ENCODE assay signal across 9 mouse cellular contexts in the genomic region with DNA sequence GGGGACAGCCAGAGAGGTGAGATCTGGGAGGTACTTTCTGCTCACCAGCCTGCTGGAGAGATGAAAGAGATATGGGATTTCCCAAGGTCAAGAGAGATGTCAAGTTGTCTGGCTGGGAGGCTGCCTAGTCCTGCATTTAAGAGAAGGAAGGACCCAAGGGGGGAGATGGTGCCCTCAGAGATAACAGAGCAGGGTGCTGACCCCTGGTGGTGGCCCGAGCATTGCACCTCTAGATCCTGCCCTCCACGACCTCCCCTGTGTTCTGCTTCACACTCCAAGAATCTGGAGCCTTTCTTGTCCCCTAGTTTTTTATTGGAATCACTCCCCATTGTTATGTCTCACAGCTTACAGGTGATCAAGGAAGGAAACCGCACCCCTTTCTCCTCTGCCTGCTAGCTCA. TPM values are rescaled to one million over a fixed set of nuclear protein-coding genes. Genes with fewer than 3 reads are reported as not detected.
DNase-seq lines count a peak whose midpoint lies in the region; ATAC-seq and TF ChIP-seq lines count a peak whose summit lies in the region.
"Had no signal": no experiment of that assay in that cellular context is flagged by ENCODE, and none has a peak within 500 bp of the region (broad histone marks: within the 10 kb centered on the region; RNA-seq: fewer than 3 reads in every experiment).

No protein-coding gene starts in this region.

- peak; percentile 86 for TF ChIP-seq CTCF in ES-Bruce4 (IDR thresholded peaks at IDR 0.05; ENCODE audit: low read depth, low read length)

- no peak overlapping the region for H3K9ac ChIP-seq in ES-Bruce4 (ENCODE audit: low read depth, poor library complexity, severe bottlenecking)

- peaks cover 14% of the 10 kb centered on the region for H3K4me1 ChIP-seq in ES-Bruce4 (ENCODE audit: control insufficient read depth, insufficient read depth, low read length)

- H3K4me3 ChIP-seq in ES-Bruce4 (ENCODE audit: low read depth, low read length), result no peak overlapping the region
- H3K4me3 ChIP-seq: myocyte had no signal

- TF ChIP-seq POLR2A in ES-Bruce4 (IDR thresholded peaks at IDR 0.05; ENCODE audit: insufficient read depth, low read length), result no peak

- intact Hi-C loops in gastrocnemius, postnatal 14 days (cut with DNase I; ENCODE audit: low total_unique reads), result no loop called here

- H3K27me3 ChIP-seq in ES-Bruce4 (ENCODE audit: control insufficient read depth, insufficient read depth, low read length, poor library complexity, severe bottlenecking), result no peaks in the 10 kb centered on the region

- TF ChIP-seq EP300 in ES-Bruce4 (IDR thresholded peaks at IDR 0.05; ENCODE audit: insufficient read depth, low read depth, low read length), result 0 out of 2 replicates have a peak, but pooled peaks have one; percentile 31

- peak; percentile 67 to 71 for DNase-seq in layer of hippocampus, postnatal 10 days (ENCODE audit: low spot score in 2 of 2)
- DNase-seq in layer of hippocampus, adult 8-10 months (ENCODE audit: low spot score in 2 of 2), result no peak
- DNase-seq in adrenal gland, postnatal 36 days, result peak; percentile 79 to 88
- DNase-seq in gastrocnemius, postnatal 14 days, result peak; percentile 78
- peak; percentile 69 to 77 for DNase-seq in lung, adult 18-20 months
- DNase-seq in spleen, postnatal 4 days (ENCODE audit: low spot score in 2 of 2), result peak; percentile 65 to 88

- H3K27ac ChIP-seq in ES-Bruce4 (ENCODE audit: insufficient read depth, low read length), result no peak overlapping the region

- ATAC-seq in erythroblast, adult 5-6 weeks (replicated peaks; ENCODE audit: low FRiP score, poor library complexity, severe bottlenecking), result no peak

- H3K36me3 ChIP-seq in ES-Bruce4 (ENCODE audit: control insufficient read depth, insufficient read depth, low read length, poor library complexity, severe bottlenecking), result no peaks in the 10 kb centered on the region

- no peaks in the 10 kb centered on the region for H3K9me3 ChIP-seq in ES-Bruce4 (replicated peaks; ENCODE audit: control insufficient read depth, insufficient read depth, low read length, poor library complexity, severe bottlenecking)

RNA-seq across cellular contexts. Expression of a gene that starts 12.9 kb away (rescaled TPM):
- total RNA-seq in layer of hippocampus, postnatal 10 days (2021), result 10 to 100 TPM; 33.3 to 35.3 TPM
- total RNA-seq in layer of hippocampus, adult 8-10 months (2022), result 10 to 100 TPM; 57.6 to 64.4 (median 61.9) TPM
- polyA plus RNA-seq in ES-Bruce4 (2011; ENCODE audit: insufficient read depth, insufficient read length, low read depth, missing spikeins), result 8.6 and 9.6 TPM in 2 replicates
- total RNA-seq in adrenal gland, postnatal 36 days (2021), result 10 to 100 TPM; 18.7 to 60.1 TPM
- total RNA-seq in gastrocnemius, postnatal 14 days (2021), result 1 to 10 TPM; 8.3 to 9.4 TPM
- not detected in 2 replicates for total RNA-seq in erythroblast, adult 5-6 weeks (2015; ENCODE audit: low replicate concordance)
- total RNA-seq in erythroblast, adult 5-6 weeks (2017; ENCODE audit: low replicate concordance), result 0.84 TPM in 1 of 2 replicates, not detected in the other

RNA-seq across cellular contexts. Expression of a gene that starts 17.2 kb away (rescaled TPM):
- 10 to 100 TPM; 28.4 to 33.9 TPM for total RNA-seq in layer of hippocampus, postnatal 10 days (2021)
- total RNA-seq in layer of hippocampus, adult 8-10 months (2022), result 10 to 100 TPM; 50.3 to 89.6 (median 71.5) TPM
- polyA plus RNA-seq in ES-Bruce4 (2011; ENCODE audit: insufficient read depth, insufficient read length, low read depth, missing spikeins), result 29.4 and 31.9 TPM in 2 replicates
- total RNA-seq in adrenal gland, postnatal 36 days (2021), result 1,000 to 10,000 TPM in 1 of 2 experiments, 100 to 1,000 TPM in 1; 924 to 1,160 TPM
- total RNA-seq in gastrocnemius, postnatal 14 days (2021), result 10 to 100 TPM; 30.5 to 49.0 TPM
- total RNA-seq in erythroblast, adult 5-6 weeks (2015; ENCODE audit: low replicate concordance), result 3.3 and 11.3 TPM in 2 replicates
- total RNA-seq in erythroblast, adult 5-6 weeks (2017; ENCODE audit: low replicate concordance), result 6.0 and 15.7 TPM in 2 replicates

RNA-seq across cellular contexts. Expression of a gene that starts 47.2 kb away (rescaled TPM):
- total RNA-seq in layer of hippocampus, postnatal 10 days (2021), result 10 to 100 TPM; 41.1 to 43.3 TPM
- total RNA-seq in layer of hippocampus, adult 8-10 months (2022), result 10 to 100 TPM; 43.4 to 48.1 (median 46.1) TPM
- polyA plus RNA-seq in ES-Bruce4 (2011; ENCODE audit: insufficient read depth, insufficient read length, low read depth, missing spikeins), result 37.6 and 39.1 TPM in 2 replicates
- total RNA-seq in adrenal gland, postnatal 36 days (2021), result 10 to 100 TPM; 53.6 to 90.1 TPM
- total RNA-seq in gastrocnemius, postnatal 14 days (2021), result 10 to 100 TPM; 27.7 to 35.0 TPM
- total RNA-seq in erythroblast, adult 5-6 weeks (2015; ENCODE audit: low replicate concordance), result 7.9 and 14.2 TPM in 2 replicates
- total RNA-seq in erythroblast, adult 5-6 weeks (2017; ENCODE audit: low replicate concordance), result 13.0 and 14.1 TPM in 2 replicates

RNA-seq across cellular contexts. Expression of a gene that starts 56.1 kb away (rescaled TPM):
- not detected for total RNA-seq in layer of hippocampus, postnatal 10 days (2021)
- total RNA-seq in layer of hippocampus, adult 8-10 months (2022), result under 1 TPM in 3 of 4 experiments, not detected in 1; 0.26 to 0.55 (median 0.54) TPM
- not detected in 2 replicates for polyA plus RNA-seq in ES-Bruce4 (2011; ENCODE audit: insufficient read depth, insufficient read length, low read depth, missing spikeins)
- total RNA-seq in adrenal gland, postnatal 36 days (2021), result under 1 TPM; 0.36 to 0.40 TPM
- total RNA-seq in gastrocnemius, postnatal 14 days (2021), result under 1 TPM; 0.22 to 0.29 TPM
- not detected in 2 replicates for total RNA-seq in erythroblast, adult 5-6 weeks (2015; ENCODE audit: low replicate concordance)
- not detected in 2 replicates for total RNA-seq in erythroblast, adult 5-6 weeks (2017; ENCODE audit: low replicate concordance)

Comparison
In these comparisons a context has a peak if more than half of its experiments do, and no peak if none do; other contexts are left out.
1. DNase-seq: peak in layer of hippocampus, postnatal 10 days (2 of 2), adrenal gland, postnatal 36 days (2 of 2), gastrocnemius, postnatal 14 days (single experiment), lung, adult 18-20 months (2 of 2) and spleen, postnatal 4 days (2 of 2); none in layer of hippocampus, adult 8-10 months (0 of 2).
2. RNA of a gene that starts 12.9 kb away (total RNA-seq): 57.6 to 64.4 TPM in layer of hippocampus, adult 8-10 months, 18.7 to 60.1 TPM in adrenal gland, postnatal 36 days, 33.3 to 35.3 TPM in layer of hippocampus, postnatal 10 days and 8.3 to 9.4 TPM in gastrocnemius, postnatal 14 days; 0.84 TPM in erythroblast, adult 5-6 weeks; every median in the first group is over 4 times any median in the second.
3. RNA of a gene that starts 17.2 kb away (total RNA-seq): 924 to 1,160 TPM in adrenal gland, postnatal 36 days; 50.3 to 89.6 TPM in layer of hippocampus, adult 8-10 months, 30.5 to 49.0 TPM in gastrocnemius, postnatal 14 days, 28.4 to 33.9 TPM in layer of hippocampus, postnatal 10 days and 3.3 to 15.7 TPM in erythroblast, adult 5-6 weeks; every median in the first group is over 10 times any median in the second.